Mouse (Mus musculus) B cell, adult 2 months (primary cell): ENCODE results near the gene Gpr25.
A peak's percentile ranks its signal among the peaks of the same experiment; 100 is the strongest.

ENCODE experiments used
- DNase-seq, 2 experiments: peaks; one replicate each; pipeline ENCODE4 v3.0.0; 2022

The Gpr25 gene

DNA sequence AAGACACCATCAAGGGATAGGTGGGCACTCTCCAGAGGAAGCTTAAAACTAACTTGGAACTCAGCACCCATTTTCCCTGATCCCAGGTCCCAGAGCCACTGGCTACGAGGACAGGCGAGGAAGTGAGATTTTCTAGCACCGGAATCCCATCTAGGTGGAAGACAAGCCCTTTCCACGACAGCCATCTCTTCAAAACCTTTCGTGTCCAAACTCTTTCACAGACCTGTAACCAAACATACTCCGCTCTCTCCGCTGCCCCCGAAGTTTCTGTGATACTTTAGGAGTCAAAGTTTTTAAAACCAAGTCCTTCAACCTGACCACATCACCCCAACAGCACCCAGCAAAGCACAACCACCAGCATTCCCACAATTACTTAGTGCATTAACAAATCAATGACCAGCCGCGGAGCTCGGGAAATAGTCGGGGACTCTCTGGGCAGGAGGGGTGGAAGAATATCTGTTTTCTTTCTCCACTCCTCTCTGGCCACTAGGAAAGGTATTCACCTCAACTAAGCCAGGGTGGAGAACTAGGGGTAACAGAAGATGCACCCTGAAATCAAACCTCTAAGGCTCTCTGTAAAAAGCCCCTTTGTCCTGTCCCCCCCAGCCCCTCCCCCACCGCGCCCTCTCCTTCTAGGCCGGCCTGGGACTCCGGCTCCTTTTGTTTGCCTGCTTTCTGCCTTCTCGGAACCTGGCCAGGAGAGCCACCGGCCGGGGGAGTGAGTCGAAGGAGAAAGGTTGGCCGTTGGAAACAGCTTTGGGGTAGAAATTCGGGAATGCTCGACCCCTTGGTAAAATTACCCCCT lies 27.5 kb downstream of the Gpr25 start:
- peak in 1 of 2 experiments; percentile 14 for DNase-seq

DNA sequence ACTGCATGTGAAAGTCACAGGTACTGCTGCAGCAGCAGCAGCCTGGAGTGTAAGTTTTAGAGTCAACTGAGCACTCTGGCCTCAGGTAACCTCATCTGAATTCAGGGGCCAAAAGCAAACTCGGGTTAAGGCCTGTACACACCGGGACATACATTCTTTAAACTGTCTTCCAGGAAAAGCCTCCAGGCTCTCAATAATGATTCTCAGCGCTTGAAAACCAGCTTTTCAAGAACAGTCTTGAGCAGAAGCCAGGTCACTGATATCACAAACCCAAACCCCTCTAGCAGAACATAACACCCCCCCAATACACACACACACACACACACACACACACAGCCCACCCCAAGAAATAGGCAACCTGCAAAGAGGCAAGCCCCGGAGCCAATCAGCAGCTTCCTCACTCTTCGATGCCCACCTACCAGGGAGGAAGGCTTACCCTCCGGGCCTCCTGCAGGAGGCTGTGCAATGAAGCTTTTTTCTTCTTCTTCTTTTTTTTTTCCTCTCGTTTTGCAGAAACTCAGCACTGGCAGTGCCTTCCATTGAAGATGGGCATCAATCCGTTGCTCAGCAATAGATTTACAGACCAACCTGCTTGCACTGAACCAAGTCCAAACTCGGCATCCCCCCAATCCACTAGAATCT lies 28.3 kb downstream of the Gpr25 start:
- DNase-seq = no peak

DNA sequence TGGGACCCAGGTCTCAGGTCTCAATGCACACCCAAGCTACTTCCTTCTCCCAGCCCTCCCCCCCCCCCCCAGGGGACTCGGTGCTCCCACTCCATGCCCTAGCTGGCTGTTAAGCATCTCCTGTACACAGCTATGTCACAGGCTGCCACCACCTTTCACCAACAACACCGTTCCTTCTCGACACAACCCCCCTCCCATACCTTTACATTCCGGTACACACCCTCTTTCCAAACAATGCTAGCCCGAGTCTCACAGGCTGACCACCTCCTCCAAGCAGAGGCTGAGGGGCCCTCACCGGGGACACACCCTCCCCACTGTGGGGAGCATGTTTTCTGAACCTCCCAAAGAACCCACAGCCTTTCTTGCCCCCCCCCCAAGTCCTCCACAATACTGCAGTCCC lies 29.1 kb downstream of the Gpr25 start:
- DNase-seq = no peak

DNA sequence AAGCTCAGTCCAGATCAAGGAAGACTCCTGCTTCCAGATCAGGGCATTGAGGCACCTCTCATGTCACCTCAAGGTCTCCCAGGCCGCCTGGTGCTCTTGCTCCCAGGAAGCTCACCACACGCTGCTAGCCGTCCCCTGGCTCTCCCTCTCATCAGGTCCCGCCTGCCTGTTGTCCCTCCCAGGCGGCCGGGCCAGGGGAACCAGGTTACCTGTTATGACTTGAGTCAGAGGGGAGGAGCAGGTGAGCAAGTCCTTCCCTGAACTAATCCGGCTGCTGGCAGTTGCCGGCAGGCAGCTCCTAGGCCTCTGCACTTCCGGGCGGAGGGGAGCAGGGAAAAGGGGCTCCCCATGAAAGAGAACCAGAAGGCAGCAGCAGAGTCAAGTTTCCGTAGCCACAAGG lies 30.5 kb downstream of the Gpr25 start:
- no peak for DNase-seq

DNA sequence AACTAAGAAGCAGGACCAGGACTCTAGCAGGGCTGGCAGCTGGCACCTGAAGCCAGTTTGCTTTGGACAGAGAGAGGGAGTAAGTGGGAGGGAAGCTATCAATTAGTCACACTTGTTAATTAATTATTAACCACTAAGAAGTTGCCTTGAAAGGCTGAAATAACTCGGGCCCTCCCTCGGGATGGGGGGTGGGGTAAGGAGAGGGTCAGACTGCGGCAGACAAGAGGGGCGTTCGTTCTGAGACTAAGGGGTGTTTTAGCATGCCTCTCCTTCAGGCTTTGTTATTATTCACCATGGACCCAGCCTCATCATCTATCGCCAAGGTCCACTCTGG lies 31.7 kb downstream of the Gpr25 start:
- DNase-seq = no peak

DNA sequence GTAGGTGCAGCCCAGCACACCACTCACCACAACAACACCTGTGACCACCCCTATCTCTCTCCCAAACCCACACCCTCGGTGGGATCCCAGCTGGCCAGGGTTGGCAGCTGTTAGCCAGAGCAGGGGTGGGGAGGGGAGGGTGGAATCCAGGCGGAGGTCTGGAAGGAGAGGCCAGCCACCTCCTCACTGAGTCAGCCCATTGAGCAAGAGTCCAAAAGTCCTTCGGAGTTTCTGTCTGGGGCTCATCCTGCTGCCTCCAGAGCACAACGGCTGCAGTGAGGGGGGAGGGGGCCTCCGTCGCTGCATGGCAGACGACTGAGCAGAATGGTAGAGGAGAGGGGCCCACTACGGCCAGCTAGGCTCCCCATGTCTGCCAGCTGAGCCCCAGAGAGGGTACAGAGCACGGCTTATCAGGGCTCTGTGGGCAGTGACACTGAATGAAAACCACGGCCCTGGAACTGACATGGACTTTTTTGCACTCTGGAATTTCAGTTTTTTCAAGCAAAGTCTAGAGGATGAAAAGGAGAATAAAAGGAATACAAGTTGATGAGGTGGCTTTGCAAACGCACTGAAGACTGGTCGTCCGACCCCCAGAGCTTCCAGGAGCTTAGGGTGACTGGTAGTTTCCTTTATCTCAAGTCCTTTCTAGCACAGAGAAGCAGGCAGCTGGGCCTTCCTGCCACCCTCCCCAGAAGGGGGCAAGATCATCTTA lies 32.2 kb downstream of the Gpr25 start:
- no peak for DNase-seq

DNA sequence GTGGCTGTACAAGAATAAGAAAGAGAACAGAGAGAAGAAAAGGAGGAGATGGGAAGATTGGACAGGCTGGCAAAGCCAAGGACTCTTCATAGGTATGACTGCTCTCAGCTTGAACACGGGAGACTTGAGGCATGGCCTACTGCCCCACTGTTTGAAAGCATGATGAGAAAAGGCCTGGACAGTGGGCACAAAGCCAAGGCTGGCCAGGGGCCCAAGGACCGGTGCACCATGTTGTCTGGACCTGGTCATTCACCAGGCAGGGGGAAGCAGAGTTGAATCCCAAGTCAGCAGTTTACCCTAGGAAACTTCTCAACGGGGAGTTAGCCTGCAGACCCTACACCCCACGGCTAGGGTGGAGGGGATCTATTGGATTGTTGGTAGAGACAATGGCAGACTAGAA lies 32.8 kb downstream of the Gpr25 start:
- DNase-seq = no peak

DNA sequence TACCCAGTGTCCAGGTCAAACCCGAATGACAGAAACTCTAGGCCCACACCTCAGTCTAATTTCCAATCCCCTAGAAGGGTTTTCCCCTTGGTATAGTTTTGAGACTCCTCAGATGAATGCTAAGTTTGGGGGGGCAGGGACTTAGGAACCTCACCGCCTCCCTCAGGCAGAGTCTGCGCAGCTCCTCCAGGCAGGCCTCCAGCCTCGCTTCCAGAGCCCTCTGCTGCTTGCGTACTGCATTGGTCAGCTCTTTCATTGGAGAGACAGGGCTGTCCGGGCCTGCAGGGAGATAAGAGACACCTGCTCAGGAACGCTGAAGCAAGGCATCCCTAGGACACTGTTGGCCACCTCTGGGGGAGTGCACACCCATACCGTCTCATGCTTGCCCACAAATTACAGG lies 34.0 kb downstream of the Gpr25 start:
- DNase-seq = no peak

DNA sequence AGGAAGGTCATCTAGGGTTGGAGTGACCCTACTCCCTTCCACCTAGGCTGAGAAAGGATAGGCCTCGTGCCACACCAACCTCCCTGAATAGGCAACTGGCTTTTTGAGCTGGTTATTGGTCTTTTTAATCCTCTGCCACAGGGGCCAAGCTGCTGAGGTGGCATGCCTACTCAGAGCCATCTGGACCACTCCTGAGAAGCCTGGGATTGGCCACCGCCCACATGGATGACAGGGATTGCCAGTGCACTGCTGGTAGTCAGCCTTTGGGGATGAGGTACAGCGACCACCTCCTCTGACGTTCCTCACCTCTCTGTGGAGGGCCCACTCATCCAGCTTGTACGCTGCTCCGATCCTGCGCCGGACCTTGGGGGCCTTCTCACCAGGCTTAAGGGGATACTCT lies 34.8 kb downstream of the Gpr25 start:
- DNase-seq = no peak

DNA sequence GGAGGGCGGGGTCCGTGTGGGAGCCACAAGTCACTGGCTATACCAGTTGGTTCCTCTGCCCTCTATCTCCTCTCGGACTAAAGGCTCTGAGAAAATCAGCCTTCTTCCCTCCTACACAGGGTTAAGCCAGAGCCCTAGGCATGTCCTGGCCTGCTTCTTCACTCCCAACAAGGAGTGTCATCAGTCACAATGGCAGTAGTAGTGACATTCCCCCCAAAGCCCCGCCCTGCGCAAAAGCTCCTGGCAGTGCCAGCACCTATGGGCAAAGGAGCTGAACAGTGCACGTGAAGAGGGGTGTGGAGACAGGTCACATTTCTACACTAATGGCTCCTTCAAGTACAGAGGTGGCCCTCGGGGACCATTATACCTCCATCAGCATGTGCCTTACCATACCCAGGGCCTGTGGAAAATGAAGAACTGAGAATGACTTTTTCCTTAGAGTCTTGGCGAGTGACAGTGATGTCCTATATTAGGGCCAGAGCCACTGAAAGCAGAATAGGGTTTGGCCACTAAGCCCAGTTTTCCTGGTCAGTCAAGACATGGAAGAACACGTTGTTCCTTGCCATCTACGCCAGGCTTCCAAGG lies 36.8 kb downstream of the Gpr25 start:
- no peak for DNase-seq

DNA sequence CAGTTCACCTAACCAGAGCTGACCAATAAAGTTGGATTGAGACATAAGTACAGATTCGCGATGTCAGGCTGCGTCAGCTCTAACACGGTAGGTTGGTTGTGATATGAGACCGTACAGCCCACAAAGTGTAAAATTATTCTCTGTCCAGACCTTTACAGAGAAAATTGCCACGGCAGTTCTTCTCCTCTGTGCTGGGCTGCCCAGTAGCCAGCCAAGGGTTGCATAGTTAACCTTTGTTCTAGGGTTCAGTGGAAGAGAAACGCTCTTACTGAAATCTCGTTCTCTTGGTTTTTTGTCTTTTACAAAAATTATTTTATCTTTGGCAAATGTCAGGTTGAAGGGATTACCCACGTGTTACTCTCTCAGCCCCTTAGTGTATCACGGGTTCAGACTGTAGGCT lies 38.3 kb downstream of the Gpr25 start:
- no peak for DNase-seq

DNA sequence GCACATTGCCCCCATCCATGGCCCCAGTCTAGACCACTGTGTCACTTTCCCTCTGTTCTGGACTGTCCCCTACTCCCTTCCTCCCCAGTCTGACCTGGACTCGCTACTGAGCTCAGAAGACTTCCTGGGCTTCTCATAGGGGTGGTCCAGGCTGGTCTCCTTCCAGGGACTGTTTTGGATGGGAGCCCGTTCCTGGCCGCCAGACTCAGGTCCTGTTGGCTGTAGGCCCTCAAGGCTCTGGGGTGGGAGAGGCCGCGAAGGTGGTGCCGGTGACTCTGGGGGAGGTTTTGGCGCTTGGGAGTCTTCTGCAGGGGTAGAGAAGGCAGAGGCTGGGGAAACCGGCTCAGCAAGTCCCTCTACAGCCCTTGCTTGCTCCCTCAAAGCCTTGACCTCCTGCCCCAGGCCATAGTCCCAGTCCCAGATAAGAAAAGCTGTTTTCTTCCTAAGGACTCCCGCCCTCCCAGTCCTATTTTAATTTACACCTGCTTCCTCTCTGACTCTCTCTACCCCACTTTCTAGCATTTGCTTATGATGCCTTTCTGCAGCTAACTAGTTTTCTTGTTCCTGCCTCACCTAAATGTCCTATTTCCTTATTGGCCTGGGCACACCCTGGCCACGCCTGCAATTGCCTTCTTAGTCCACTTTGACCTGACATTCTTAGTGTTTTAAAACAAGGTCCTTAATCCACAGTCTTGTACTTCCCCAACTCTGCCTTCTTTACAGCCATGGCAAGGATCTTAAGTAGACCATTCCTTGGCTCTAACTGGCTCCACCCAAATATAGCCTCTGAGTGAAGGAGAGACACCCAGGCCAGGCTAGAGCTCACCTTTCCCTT lies 40.4 kb downstream of the Gpr25 start:
- no peak for DNase-seq

DNA sequence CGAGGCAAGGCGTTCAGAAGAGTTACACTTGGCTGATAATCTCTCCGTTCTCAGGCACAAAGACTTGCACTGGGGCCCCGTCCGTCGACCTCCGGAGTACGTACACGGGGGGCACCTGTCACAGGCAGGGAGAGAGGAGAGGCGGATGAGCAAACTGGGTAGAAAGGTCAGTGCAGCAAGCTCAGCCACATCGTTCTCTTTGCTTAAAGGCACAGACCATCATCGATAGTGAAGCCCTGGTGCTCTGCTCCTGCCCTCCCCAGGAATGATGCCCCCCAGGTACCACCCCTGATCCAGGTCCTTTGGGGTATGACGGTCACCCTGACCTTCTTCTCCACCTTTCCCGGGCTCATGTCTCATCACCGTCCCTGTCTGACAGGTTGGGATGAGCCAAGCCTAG lies 46.4 kb downstream of the Gpr25 start:
- DNase-seq = no peak

DNA sequence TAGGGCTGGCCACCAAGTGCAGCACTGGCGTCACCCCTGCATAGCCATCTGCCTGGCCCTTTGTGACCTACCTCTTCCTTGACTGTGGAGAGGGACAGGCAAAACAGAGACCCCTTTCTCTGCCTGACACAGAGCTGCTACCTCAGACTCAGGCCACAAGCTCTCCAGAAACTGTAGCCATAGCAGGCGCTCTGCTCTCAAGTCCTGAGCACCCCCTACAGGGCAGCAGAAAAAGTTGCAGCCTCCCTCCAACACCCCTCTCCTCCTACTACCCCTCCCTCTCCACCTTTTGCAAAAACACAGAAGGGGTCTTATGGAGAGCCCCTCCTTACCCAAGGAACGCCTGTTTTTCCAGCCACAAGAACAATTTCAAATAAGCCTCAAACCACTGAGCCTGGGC lies 47.9 kb downstream of the Gpr25 start, which contains the start of gene Mroh3:
Mroh3 (minus strand) TSS at position 26 of the 400 bp plus-strand sequence.
- DNase-seq = peak; percentile 39 to 45
